Mouse (Mus musculus): Measurements from ENCODE around the gene Tmem53. TPM values are rescaled to one million over a fixed set of nuclear protein-coding genes. Genes with fewer than 3 reads are reported as not detected.

Tmem53 gene
- polyA plus RNA-seq, 1 experiment, result 1,059 TPM

DNA sequence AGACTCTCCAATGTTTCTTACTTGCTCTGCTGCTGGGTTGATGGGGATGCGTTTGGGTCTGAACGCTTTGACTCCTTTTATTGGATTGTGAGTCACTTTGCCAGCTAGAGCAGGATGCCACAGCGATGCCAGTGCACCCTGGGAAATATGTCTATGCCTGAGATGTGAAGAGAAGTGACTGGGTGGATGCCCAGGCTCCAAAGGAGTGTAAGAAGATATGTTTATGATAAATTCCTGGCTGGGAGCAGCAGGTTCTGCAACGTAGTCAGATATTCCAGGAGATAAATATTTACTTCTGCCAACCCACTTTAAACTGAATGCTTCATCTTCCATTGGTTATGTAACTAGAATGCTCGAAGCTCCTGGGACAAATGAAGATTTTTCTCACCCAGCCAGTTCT is 34.7 kb upstream of the Tmem53 start:
- no peaks in the 10 kb centered on the region for H3K36me3 ChIP-seq (ENCODE audit: control insufficient read depth, insufficient read depth, low read length)
- H3K27ac ChIP-seq (ENCODE audit: control insufficient read depth, insufficient read depth, low read depth, low read length), result no peak overlapping the region
- no peaks in the 10 kb centered on the region for H3K27me3 ChIP-seq (ENCODE audit: control insufficient read depth, insufficient read depth, low read length)
- TF ChIP-seq CTCF (IDR thresholded peaks at IDR 0.05; ENCODE audit: control insufficient read depth, insufficient read depth, insufficient replicate concordance, low read depth, low read length) (no peak), POLR2A (IDR thresholded peaks at IDR 0.05; ENCODE audit: control insufficient read depth, low read depth, low read length) (no peak)
- H3K4me3 ChIP-seq (ENCODE audit: control insufficient read depth, low read depth, low read length), result no peak overlapping the region
- no peaks in the 10 kb centered on the region for H3K4me1 ChIP-seq (ENCODE audit: control insufficient read depth, insufficient read depth, low read length)

GRCm38 (mm10) chr4:117218517-117219219 is 33.1 kb upstream of the Tmem53 start:
- H3K27me3 ChIP-seq (ENCODE audit: control insufficient read depth, insufficient read depth, low read length), result no peaks in the 10 kb centered on the region
- no peaks in the 10 kb centered on the region for H3K36me3 ChIP-seq (ENCODE audit: control insufficient read depth, insufficient read depth, low read length)
- no peaks in the 10 kb centered on the region for H3K4me1 ChIP-seq (ENCODE audit: control insufficient read depth, insufficient read depth, low read length)
- no peak overlapping the region for H3K27ac ChIP-seq (ENCODE audit: control insufficient read depth, insufficient read depth, low read depth, low read length)
- TF ChIP-seq POLR2A (IDR thresholded peaks at IDR 0.05; ENCODE audit: control insufficient read depth, low read depth, low read length) (no peak), CTCF (IDR thresholded peaks at IDR 0.05; ENCODE audit: control insufficient read depth, insufficient read depth, insufficient replicate concordance, low read depth, low read length) (peak; percentile 86; the same call in 1 of the 2 replicates)
- no peak overlapping the region for H3K4me3 ChIP-seq (ENCODE audit: control insufficient read depth, low read depth, low read length)

GRCm38 (mm10) chr4:117220741-117221515 is 30.8 kb upstream of the Tmem53 start:
- Histone ChIP-seq H3K4me3 (ENCODE audit: control insufficient read depth, low read depth, low read length) (no peak overlapping the region), H3K27ac (ENCODE audit: control insufficient read depth, insufficient read depth, low read depth, low read length) (no peak overlapping the region), H3K4me1 (ENCODE audit: control insufficient read depth, insufficient read depth, low read length) (no peaks in the 10 kb centered on the region), H3K36me3 (ENCODE audit: control insufficient read depth, insufficient read depth, low read length) (no peaks in the 10 kb centered on the region), H3K27me3 (ENCODE audit: control insufficient read depth, insufficient read depth, low read length) (no peaks in the 10 kb centered on the region)
- TF ChIP-seq POLR2A (IDR thresholded peaks at IDR 0.05; ENCODE audit: control insufficient read depth, low read depth, low read length) (no peak), CTCF (IDR thresholded peaks at IDR 0.05; ENCODE audit: control insufficient read depth, insufficient read depth, insufficient replicate concordance, low read depth, low read length) (no peak)

GRCm38 (mm10) chr4:117221836-117222235 is 29.9 kb upstream of the Tmem53 start:
- Histone ChIP-seq H3K27me3 (ENCODE audit: control insufficient read depth, insufficient read depth, low read length) (no peaks in the 10 kb centered on the region), H3K4me1 (ENCODE audit: control insufficient read depth, insufficient read depth, low read length) (no peaks in the 10 kb centered on the region), H3K27ac (ENCODE audit: control insufficient read depth, insufficient read depth, low read depth, low read length) (no peak overlapping the region), H3K4me3 (ENCODE audit: control insufficient read depth, low read depth, low read length) (no peak overlapping the region), H3K36me3 (ENCODE audit: control insufficient read depth, insufficient read depth, low read length) (no peaks in the 10 kb centered on the region)
- TF ChIP-seq CTCF (IDR thresholded peaks at IDR 0.05; ENCODE audit: control insufficient read depth, insufficient read depth, insufficient replicate concordance, low read depth, low read length) (no peak), POLR2A (IDR thresholded peaks at IDR 0.05; ENCODE audit: control insufficient read depth, low read depth, low read length) (no peak)

DNA sequence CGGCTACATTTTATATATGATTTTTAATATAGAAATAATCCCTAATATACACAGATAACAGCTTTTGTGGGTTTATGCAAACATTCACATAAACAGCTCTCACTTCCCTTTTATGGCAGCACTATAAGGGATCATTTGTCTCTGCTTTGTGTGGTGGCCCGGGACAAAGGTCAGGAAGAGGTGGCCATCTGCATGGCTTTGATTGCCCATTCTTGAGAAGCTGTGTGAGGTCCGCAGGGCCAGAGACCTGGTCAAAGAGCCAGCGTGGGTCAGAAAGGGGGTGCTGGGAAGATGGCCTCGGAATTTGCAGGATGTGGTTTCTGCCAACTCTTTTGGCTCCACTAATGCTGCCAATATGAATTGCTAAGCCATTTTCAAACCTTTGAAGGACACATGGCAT is 28.8 kb upstream of the Tmem53 start:
- no peak overlapping the region for H3K4me3 ChIP-seq (ENCODE audit: control insufficient read depth, low read depth, low read length)
- no peaks in the 10 kb centered on the region for H3K4me1 ChIP-seq (ENCODE audit: control insufficient read depth, insufficient read depth, low read length)
- H3K36me3 ChIP-seq (ENCODE audit: control insufficient read depth, insufficient read depth, low read length), result no peaks in the 10 kb centered on the region
- TF ChIP-seq CTCF (IDR thresholded peaks at IDR 0.05; ENCODE audit: control insufficient read depth, insufficient read depth, insufficient replicate concordance, low read depth, low read length) (no peak), POLR2A (IDR thresholded peaks at IDR 0.05; ENCODE audit: control insufficient read depth, low read depth, low read length) (no peak)
- H3K27ac ChIP-seq (ENCODE audit: control insufficient read depth, insufficient read depth, low read depth, low read length), result no peak overlapping the region
- H3K27me3 ChIP-seq (ENCODE audit: control insufficient read depth, insufficient read depth, low read length), result no peaks in the 10 kb centered on the region

DNA sequence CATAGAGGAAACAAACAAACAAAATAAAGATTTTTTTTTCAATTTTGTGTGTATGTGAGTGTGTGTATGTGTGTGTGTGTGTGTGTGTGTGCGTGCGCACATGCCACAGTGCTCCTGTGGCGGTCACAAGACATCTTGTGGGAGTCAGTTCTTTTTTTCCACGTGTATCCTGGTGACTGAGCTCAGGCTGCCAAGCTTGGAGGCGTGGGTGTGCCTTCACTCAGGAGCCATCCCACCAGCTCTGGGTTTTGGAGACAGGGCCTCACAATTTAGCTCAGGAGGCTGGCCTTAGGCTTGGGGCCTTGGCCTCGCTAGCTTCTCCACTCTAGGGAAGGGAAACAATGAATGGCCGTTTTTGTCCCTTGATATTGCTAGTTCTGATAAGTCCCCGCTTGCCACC is 27.6 kb upstream of the Tmem53 start:
- Histone ChIP-seq H3K27ac (ENCODE audit: control insufficient read depth, insufficient read depth, low read depth, low read length) (no peak overlapping the region), H3K36me3 (ENCODE audit: control insufficient read depth, insufficient read depth, low read length) (no peaks in the 10 kb centered on the region), H3K4me3 (ENCODE audit: control insufficient read depth, low read depth, low read length) (no peak overlapping the region), H3K4me1 (ENCODE audit: control insufficient read depth, insufficient read depth, low read length) (no peaks in the 10 kb centered on the region), H3K27me3 (ENCODE audit: control insufficient read depth, insufficient read depth, low read length) (no peaks in the 10 kb centered on the region)
- TF ChIP-seq POLR2A (IDR thresholded peaks at IDR 0.05; ENCODE audit: control insufficient read depth, low read depth, low read length), result no peak
- no peak for TF ChIP-seq CTCF (IDR thresholded peaks at IDR 0.05; ENCODE audit: control insufficient read depth, insufficient read depth, insufficient replicate concordance, low read depth, low read length)

- no peak overlapping the region for H3K4me3 ChIP-seq (ENCODE audit: control insufficient read depth, low read depth, low read length)
Measured at GRCm38 (mm10) chr4:117225250-117225649, 26.5 kb upstream of the Tmem53 start.

More at GRCm38 (mm10) chr4:117225250-117225649, 26.5 kb upstream of the Tmem53 start:
- no peak for TF ChIP-seq POLR2A (IDR thresholded peaks at IDR 0.05; ENCODE audit: control insufficient read depth, low read depth, low read length)
- no peak for TF ChIP-seq CTCF (IDR thresholded peaks at IDR 0.05; ENCODE audit: control insufficient read depth, insufficient read depth, insufficient replicate concordance, low read depth, low read length)
- no peaks in the 10 kb centered on the region for H3K4me1 ChIP-seq (ENCODE audit: control insufficient read depth, insufficient read depth, low read length)
- H3K27ac ChIP-seq (ENCODE audit: control insufficient read depth, insufficient read depth, low read depth, low read length), result no peak overlapping the region
- no peaks in the 10 kb centered on the region for H3K27me3 ChIP-seq (ENCODE audit: control insufficient read depth, insufficient read depth, low read length)
- H3K36me3 ChIP-seq (ENCODE audit: control insufficient read depth, insufficient read depth, low read length), result no peaks in the 10 kb centered on the region
